Mouse (Mus musculus): ENCODE measurements around the gene Gm49601. TPM values are rescaled to one million over a fixed set of nuclear protein-coding genes. Genes with fewer than 3 reads are reported as not detected.

Gene Gm49601
- polyA plus RNA-seq, 1 experiment from 2014 or later, result 3.1 TPM

Other genes starting within 250 kb of the Gm49601 start
- gene Txnrd2, start 200.0 kb downstream of the Gm49601 start, polyA plus RNA-seq (2015; fragmentation: Nextera tagmentation; extraction: Ambion mirVana), result 19.2 and 23.7 TPM in 2 replicates
- gene Comt, start 199.6 kb downstream of the Gm49601 start, polyA plus RNA-seq (2015; fragmentation: Nextera tagmentation; extraction: Ambion mirVana), result 105 and 119 TPM in 2 replicates
- gene Gnb1l, start 127.7 kb downstream of the Gm49601 start, polyA plus RNA-seq (2015; fragmentation: Nextera tagmentation; extraction: Ambion mirVana), result 11.7 and 11.9 TPM in 2 replicates
- 2.1 and 3.2 TPM in 2 replicates for gene Rtl10, start 127.5 kb downstream of the Gm49601 start, polyA plus RNA-seq (2015; fragmentation: Nextera tagmentation; extraction: Ambion mirVana)
- 0.20 and 0.84 TPM in 2 replicates for gene Tbx1, start 35.8 kb downstream of the Gm49601 start, polyA plus RNA-seq (2015; fragmentation: Nextera tagmentation; extraction: Ambion mirVana)
- 0.68 and 0.74 TPM in 2 replicates for gene Gp1bb, start 4.0 kb downstream of the Gm49601 start, polyA plus RNA-seq (2015; fragmentation: Nextera tagmentation; extraction: Ambion mirVana)
- gene Sept5, start 3.5 kb upstream of the Gm49601 start, polyA plus RNA-seq (2015; fragmentation: Nextera tagmentation; extraction: Ambion mirVana), result 26.8 and 37.7 TPM in 2 replicates
- 25.8 and 30.4 TPM in 2 replicates for gene Cldn5, start 150.4 kb upstream of the Gm49601 start, polyA plus RNA-seq (2015; fragmentation: Nextera tagmentation; extraction: Ambion mirVana)
- gene Ufd1, start 185.4 kb upstream of the Gm49601 start, polyA plus RNA-seq (2015; fragmentation: Nextera tagmentation; extraction: Ambion mirVana), result 79.1 and 80.0 TPM in 2 replicates
- gene Cdc45, start 185.6 kb upstream of the Gm49601 start, polyA plus RNA-seq (2015; fragmentation: Nextera tagmentation; extraction: Ambion mirVana), result 30.9 and 33.4 TPM in 2 replicates
- gene 2510002D24Rik, start 210.2 kb upstream of the Gm49601 start, polyA plus RNA-seq (2015; fragmentation: Nextera tagmentation; extraction: Ambion mirVana), result 47.8 and 49.1 TPM in 2 replicates
- gene Gm28539, start 210.2 kb upstream of the Gm49601 start, polyA plus RNA-seq (2015; fragmentation: Nextera tagmentation; extraction: Ambion mirVana), result not detected in 2 replicates